Mouse (Mus musculus) layer of hippocampus, adult 6 months (tissue): ENCODE data around the gene Zfp292. TPM values are rescaled to one million over a fixed set of nuclear protein-coding genes. Genes with fewer than 3 reads are reported as not detected.

ENCODE experiments used
- long read RNA-seq, 2 experiments: library from polyadenylated mRNA; unstranded; transcript quantifications; one replicate each; pipeline ENCODE4 v2.0.0; 2019 to 2020
- polyA plus RNA-seq: library from polyadenylated mRNA; unstranded; fragments of <200 nt; fragmentation: Nextera tagmentation; gene quantifications from 2 replicates; pipeline ENCODE4 v1.2.3, GENCODE M21; 2021

The Zfp292 gene
- 7.0 and 7.6 TPM in 2 replicates for polyA plus RNA-seq
- long read RNA-seq, experiment 1, full-length matches to known transcripts = 42 of 57 reads
- long read RNA-seq, experiment 1, partial matches to known transcripts = 3 of 57 reads
- long read RNA-seq, experiment 1, other reads (novel, unspliced or antisense) = 12 of 57 reads
- long read RNA-seq, experiment 2, full-length matches to known transcripts = 69 of 96 reads
- long read RNA-seq, experiment 2, partial matches to known transcripts = 0 of 96 reads
- long read RNA-seq, experiment 2, other reads (novel, unspliced or antisense) = 27 of 96 reads

DNA sequence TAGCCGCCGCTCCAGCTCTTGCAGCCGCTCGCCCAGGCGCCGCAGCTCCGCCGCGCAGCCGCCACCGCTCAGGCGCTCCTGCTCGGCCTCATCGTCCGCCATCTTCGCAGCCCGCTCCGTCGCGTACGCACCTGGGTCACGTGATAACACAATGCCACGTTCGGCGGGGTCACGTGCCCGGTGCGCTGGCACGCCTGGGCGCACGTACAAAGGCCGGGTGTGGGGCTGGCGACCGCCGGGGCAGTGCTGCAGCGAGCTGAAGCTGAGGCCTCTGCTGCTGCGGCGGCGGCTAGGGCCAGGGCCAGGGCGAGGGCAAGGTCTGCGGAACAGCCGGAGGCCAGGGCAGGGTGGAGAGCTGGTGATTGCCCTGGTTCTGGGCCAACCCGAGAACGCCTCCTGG lies at the start of gene Zfp292:
TSS of gene Zfp292 (minus strand) at position 143 of the 400 bp plus-strand sequence.

DNA sequence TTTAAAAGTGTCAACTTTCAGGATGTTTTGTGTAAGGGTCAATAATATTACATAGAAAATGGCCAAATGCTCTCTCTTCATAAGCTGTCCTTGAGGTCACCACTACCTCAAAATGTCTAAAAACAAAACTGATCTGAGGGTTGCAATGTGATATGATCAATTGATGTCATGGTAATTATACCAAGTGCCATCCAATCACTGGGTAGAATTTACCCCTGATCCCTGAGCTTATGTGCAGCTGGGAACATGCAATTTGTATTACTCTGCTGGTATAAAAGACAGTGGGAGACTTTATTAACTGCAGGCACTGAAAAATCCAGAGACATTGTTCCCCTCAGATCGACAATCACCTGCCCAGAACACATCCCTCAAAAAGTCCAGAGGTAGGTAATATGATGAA lies 10.7 kb upstream of the Zfp292 start, which contains the start of gene Cga:
TSS of gene Cga (plus strand) at position 301 of the 400 bp plus-strand sequence.

DNA sequence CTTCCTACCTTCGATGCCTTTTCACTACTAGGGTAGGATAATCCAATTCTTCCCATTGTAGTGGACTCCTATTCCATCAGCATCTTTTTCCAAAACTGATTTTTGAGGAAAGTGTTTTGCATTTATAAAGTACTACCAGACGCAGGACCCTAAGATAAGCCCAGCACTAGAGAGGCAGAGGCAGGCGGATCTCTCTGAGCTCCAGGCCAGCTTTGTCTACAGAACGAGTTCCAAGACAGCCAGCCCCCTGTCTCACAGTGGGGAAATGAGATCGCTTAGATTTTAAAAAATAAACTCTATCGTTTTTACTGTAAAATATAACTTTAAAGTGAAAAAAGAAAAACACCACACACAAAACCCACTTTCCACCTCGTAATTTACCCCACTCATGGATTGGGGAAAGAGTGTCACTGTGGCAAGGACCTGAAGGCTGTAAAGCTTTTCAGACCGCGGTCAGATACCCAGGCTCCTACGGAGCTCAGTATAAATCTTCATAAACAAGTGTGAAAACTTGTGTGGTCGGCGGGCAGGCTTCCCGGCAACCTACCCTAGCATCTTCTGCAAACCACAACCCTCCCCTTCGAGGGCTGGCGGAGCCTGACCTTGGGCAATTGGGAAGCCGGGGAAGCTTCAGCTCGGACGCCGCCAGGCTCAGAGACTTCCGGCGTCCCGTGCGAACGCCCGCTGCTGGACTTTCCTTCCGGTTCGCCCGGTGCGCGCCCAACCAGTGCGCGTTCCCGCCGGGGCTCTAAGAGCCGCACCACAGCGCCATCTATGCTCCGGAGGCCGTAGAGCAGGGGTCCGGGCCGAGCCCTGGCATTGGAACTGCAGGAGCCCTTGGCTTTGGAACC lies 104.9 kb downstream of the Zfp292 start, which contains the start of gene Smim8:
TSS of gene Smim8 (minus strand) at position 747 of the 851 bp plus-strand sequence.

DNA sequence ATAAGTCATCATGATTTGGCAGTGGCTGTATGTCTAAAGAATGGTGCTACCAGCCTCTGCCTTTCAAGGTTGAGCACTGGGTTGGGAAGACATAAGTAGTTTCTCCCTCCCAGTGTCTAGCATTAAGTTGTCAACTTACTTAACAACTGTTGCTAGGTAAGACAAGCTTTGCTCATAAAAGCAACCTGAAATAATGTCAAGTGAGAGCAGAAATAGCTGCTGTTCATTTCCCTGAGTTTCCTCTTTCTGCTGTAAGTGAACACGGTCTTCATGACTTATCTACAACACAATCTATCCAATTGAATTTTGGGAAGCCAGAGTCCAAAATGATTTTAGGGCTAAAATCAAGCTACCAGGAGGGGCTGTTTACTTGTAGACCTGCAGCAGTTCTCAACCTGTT lies 126.6 kb downstream of the Zfp292 start, which contains the start of gene Gm136:
TSS of gene Gm136 (minus strand) at position 101 of the 400 bp plus-strand sequence.

Other genes starting within 250 kb of the Zfp292 start
- gene Slc35a1, start 195.5 kb downstream of the Zfp292 start, polyA plus RNA-seq = 24.9 and 29.8 TPM in 2 replicates
- gene Cfap206, start 152.8 kb downstream of the Zfp292 start, polyA plus RNA-seq = 2.8 and 6.6 TPM in 2 replicates
- not detected in 2 replicates for gene Gm136, start 126.7 kb downstream of the Zfp292 start, polyA plus RNA-seq
- 74.1 and 88.2 TPM in 2 replicates for gene Smim8, start 104.5 kb downstream of the Zfp292 start, polyA plus RNA-seq
- gene Cga, start 10.8 kb upstream of the Zfp292 start, polyA plus RNA-seq = not detected in 2 replicates